Mouse (Mus musculus) small intestine, adult 2 months (tissue): ENCODE results near the gene Cd164l2. TPM values are rescaled to one million over a fixed set of nuclear protein-coding genes. Genes with fewer than 3 reads are reported as not detected.

ENCODE experiments used
- H3K27ac ChIP-seq: fragments of 200-500 bp; 2 replicates; pipeline ENCODE4 v1.5.1; 2012; ENCODE audit warnings: low read depth, low read length, control low read depth, inconsistent platforms; ENCODE audit not compliant: insufficient read depth
- H3K27me3 ChIP-seq: fragments of 200-500 bp; 2 replicates; pipeline ENCODE4 v1.6.1; 2012; ENCODE audit warnings: mild to moderate bottlenecking, moderate library complexity, low read length, inconsistent platforms; ENCODE audit not compliant: control insufficient read depth, insufficient read depth
- H3K36me3 ChIP-seq: fragments of 200-500 bp; 2 replicates; pipeline ENCODE4 v1.6.1; 2012; ENCODE audit warnings: mild to moderate bottlenecking, low read length, control low read depth, inconsistent platforms; ENCODE audit not compliant: control insufficient read depth, insufficient read depth
- H3K4me1 ChIP-seq: fragments of 200-500 bp; 2 replicates; pipeline ENCODE4 v1.6.1; 2012; ENCODE audit warnings: low read length, inconsistent platforms, mixed read lengths; ENCODE audit not compliant: control insufficient read depth, insufficient read depth, insufficient read length
- H3K4me3 ChIP-seq: fragments of 200-500 bp; 2 replicates; pipeline ENCODE4 v1.5.1; 2012; ENCODE audit warnings: low read depth, mild to moderate bottlenecking, control low read depth, inconsistent platforms, low read length, moderate library complexity
- CTCF ChIP-seq: fragments of 200-500 bp; IDR thresholded peaks from 2 replicates; pipeline ENCODE4 v1.5.1; 2012; ENCODE audit warnings: low read depth, mild to moderate bottlenecking, control low read depth, inconsistent platforms, low read length, moderate library complexity, mixed read lengths; ENCODE audit not compliant: insufficient replicate concordance, insufficient read length; ENCODE audit errors: extremely low read depth
- POLR2A ChIP-seq: fragments of 200-500 bp; IDR thresholded peaks from 2 replicates; pipeline ENCODE4 v1.6.1; 2012; ENCODE audit warnings: low read depth, mild to moderate bottlenecking, control low read depth, inconsistent platforms, low read length, moderate library complexity
- WGBS: fragments of 180-500 bp; shearing (Covaris S2); methylation state at CpG from one replicate; pipeline ENCODE4 v1.1.7; 2018; 5-methylcytosine and 5-hydroxymethylcytosine counted together
- polyA plus RNA-seq: library from polyadenylated mRNA; depleted of rRNA; stranded (reverse); fragments of >200 nt; gene quantifications from 2 replicates; pipeline ENCODE4 v1.2.3, GENCODE M21; 2012

Cd164l2 gene
- polyA plus RNA-seq, 1 experiment: 0.61 TPM

DNA sequence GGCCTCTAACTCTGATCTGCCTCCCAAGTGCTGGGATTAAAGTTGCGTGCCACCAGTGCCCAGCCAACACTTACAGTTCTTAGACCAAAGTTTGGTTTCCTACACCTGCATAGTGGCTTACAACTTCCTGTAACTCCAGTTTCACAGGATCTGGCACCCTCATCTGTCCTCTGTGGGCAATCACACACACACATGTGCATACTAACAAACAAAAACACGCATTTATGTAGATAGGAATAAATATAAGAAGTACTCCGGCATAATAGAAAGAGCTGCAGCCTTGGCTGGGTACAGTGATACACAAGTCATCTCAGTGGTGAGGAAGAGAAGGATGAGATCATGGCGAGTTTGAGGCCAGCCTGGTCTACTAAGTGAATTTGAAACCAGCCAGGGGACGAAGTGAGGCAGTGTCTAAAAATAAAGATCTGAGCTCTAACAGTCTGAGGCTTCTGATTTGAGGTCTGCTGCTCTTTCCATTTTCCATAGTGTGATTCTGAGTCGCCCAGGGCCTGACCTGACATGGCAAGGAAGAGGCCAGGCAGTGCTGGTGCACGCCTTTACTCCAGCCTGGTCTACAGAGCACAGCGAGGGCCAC, 29.4 kb upstream of the Cd164l2 start:
- Histone ChIP-seq H3K27ac (no peak overlapping the region), H3K36me3 (peaks cover 47% of the 10 kb centered on the region), H3K4me1 (peaks cover 17% of the 10 kb centered on the region), H3K27me3 (no peaks in the 10 kb centered on the region), H3K4me3 (no peak overlapping the region)
- no peak for TF ChIP-seq CTCF
- 82% methylated on average over 8 of the region's 8 CpGs for WGBS

DNA sequence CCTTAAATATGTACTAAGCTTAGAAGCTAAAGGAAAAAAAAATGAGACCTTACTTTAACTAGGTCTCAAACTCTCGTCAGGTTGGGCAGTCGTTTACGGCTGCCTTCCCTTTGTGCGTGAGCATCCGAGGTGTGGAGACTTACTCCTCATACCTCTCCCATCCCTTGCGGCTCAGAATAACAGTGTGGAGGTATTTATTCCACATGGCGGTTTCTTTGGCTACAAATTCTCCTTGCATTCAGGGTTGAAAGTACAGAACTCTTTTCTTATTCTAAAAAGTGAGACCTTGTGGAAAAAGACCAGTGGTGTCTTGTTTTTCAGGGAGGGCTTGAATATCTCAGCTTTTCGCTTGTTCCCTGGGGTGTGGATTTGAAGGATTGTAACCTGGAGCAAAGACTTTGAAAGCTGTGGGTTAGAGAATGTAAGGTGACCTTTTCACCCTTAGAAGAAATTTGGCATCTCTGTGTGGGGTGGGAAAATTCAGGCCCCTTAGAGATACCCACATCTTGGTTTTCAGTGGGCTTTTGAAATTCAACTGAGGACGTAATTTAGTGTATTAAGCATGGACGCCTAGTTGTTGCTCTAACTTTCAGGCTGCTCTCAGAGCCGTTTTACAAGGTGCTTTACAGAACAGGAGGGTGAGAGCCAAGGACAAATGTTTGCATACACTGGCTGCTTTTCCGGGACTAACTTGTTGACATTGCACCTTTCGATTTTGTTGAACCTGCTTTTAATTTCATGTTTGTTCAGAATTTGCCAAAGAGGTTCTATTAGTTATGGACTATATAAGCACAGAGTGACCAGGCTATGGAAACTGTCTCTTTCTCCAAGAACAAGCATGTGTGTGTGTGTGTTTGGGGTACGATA, 27.7 kb upstream of the Cd164l2 start:
- Histone ChIP-seq H3K4me3 (no peak overlapping the region), H3K4me1 (peaks cover 8% of the 10 kb centered on the region; the same call in 1 of the 2 replicates), H3K36me3 (peaks cover 55% of the 10 kb centered on the region), H3K27ac (peak overlapping the region; percentile 50), H3K27me3 (no peaks in the 10 kb centered on the region)
- TF ChIP-seq CTCF (no peak), POLR2A (no peak)
- 69% methylated on average over 14 of the region's 14 CpGs for WGBS

DNA sequence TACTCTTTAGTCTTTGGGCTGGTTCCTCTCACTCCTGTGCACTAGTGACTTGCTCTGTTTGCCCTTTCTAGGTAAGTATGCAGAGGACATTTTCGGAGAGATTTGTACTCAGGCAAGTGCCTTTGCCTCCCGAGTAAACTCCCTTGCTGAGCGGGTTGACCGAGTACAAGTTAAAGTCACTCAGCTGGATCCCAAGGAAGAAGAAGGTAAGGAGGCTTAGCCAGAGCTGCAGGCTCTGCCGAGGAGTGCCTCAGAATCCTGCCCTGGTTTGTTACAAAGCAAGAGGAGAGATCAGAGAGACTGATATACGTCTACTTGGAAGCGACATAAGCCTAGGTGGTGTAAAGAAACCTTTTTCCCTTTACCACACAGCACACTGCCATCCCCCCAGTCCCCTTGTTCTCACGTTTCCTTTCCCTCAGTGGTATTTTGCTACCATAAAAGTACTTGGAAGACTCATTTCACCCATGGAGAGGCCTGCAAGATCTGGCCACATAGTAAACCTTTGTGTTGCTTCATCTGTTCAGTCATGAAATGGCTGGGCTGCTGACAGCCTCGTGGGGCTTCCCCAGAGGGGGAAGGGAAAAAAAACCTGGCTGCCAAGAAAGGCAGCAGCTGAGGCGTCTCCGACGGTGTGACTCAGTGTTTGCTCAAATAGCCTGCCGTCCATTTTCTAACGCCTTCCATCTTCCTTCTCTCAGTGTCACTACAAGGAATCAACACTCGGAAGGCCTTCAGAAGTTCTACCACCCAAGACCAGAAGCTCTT, 26.8 kb upstream of the Cd164l2 start:
- Histone ChIP-seq H3K4me1 (peaks cover 4% of the 10 kb centered on the region; the same call in 1 of the 2 replicates), H3K27ac (peak overlapping the region; percentile 60), H3K36me3 (peaks cover 58% of the 10 kb centered on the region), H3K27me3 (no peaks in the 10 kb centered on the region), H3K4me3 (no peak overlapping the region)
- 43% methylated on average over 15 of the region's 15 CpGs for WGBS
- TF ChIP-seq POLR2A (no peak), CTCF (no peak)

DNA sequence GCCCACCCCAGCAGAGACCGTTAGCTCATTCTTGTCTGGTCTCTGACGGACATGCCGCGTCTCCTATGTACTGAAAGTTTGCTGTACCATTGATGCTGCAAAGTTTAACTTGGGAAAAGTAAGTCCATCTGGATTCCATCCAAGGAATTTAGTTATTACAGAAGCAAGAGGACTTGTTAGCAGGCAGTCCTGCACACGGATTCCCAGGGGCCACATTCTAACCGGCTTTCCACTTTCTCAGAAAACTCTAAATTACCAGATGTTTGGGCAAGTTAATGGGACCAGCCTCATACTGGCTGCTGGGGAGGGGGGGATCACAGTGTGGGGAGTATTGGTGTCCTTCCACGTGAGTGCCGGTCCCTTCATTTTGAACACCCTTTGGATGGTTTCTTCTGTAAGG, 26.0 kb upstream of the Cd164l2 start:
- Histone ChIP-seq H3K4me1 (peaks cover 4% of the 10 kb centered on the region; the same call in 1 of the 2 replicates), H3K27ac (no peak overlapping the region; the same call in 1 of the 2 replicates), H3K27me3 (no peaks in the 10 kb centered on the region), H3K4me3 (no peak overlapping the region), H3K36me3 (peaks cover 63% of the 10 kb centered on the region)
- 86% methylated on average over 8 of the region's 8 CpGs for WGBS
- TF ChIP-seq POLR2A (no peak), CTCF (no peak)

DNA sequence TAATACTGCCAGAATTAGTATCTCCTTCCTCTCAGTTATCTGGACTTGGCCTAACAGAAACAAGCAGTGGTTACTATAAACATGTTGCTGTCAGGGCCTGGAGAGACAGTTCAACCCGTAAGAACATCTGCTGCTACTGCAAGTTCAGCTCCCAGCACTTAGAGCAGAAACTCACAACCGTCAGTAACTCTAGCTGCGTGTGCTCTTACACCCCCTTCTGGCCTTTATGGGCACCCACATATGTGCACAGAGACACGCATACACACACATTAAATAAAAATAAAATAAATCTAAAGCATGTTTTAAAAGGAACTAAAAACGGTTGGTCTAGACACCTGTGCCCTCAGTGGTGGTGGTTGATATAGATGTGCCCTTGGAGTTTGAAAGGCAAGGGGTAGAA, 25.1 kb upstream of the Cd164l2 start:
- WGBS: 90% methylated on average over 5 of the region's 5 CpGs
- TF ChIP-seq CTCF (peak; percentile 17; the same call in 1 of the 2 replicates), POLR2A (no peak)
- peaks cover 4% of the 10 kb centered on the region; the same call in 1 of the 2 replicates for H3K4me1 ChIP-seq
- H3K36me3 ChIP-seq: peaks cover 68% of the 10 kb centered on the region
- H3K27me3 ChIP-seq: no peaks in the 10 kb centered on the region
- no peak overlapping the region for H3K27ac ChIP-seq
- no peak overlapping the region for H3K4me3 ChIP-seq

DNA sequence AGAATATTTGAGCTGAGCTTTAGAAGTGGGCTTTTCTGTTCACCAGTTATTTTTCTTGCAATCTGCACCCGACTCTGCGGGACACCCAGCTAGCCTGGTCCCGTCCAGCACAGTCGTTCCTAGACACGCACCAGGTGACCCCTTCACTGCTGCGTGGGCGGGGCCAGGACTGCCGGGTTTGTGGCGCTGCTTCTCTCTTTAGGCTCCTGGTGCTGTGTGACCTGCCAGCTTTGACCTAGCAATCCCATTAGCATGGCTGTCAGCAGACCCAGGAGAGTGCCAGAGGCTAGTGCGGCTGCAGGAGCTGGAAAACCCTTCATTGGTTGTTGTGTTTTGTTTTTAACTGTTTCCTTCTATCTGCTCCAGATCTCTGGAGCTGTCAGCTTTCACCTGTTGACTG, 22.5 kb upstream of the Cd164l2 start:
- peaks cover 87% of the 10 kb centered on the region for H3K36me3 ChIP-seq
- TF ChIP-seq POLR2A: no peak
- TF ChIP-seq CTCF: no peak
- no peaks in the 10 kb centered on the region for H3K27me3 ChIP-seq
- H3K4me3 ChIP-seq: no peak overlapping the region
- no peak overlapping the region for H3K27ac ChIP-seq
- WGBS: 82% methylated on average over 10 of the region's 10 CpGs
- peaks cover 4% of the 10 kb centered on the region; the same call in 1 of the 2 replicates for H3K4me1 ChIP-seq
